Mouse (Mus musculus) intestine, embryonic 15.5 days (tissue): ENCODE measurements around the gene Fbxl15. TPM values are rescaled to one million over a fixed set of nuclear protein-coding genes. Genes with fewer than 3 reads are reported as not detected.

Source experiments
- ATAC-seq: fragments of 200-750 bp; cut with Nextera tagmentation; 2 replicates; pipeline ENCODE4 v1.8.0; 2017; ENCODE audit warnings: moderate TSS enrichment, moderate library complexity
- H3K27ac ChIP-seq: fragments of 300-500 bp; sonication (generic); 2 replicates; pipeline ENCODE4 v1.5.1; 2015; ENCODE audit warnings: mild to moderate bottlenecking, inconsistent platforms
- H3K27me3 ChIP-seq: fragments of 300-500 bp; sonication (generic); replicated peaks from 2 replicates; pipeline ENCODE4 v1.6.1; 2015; ENCODE audit warnings: inconsistent platforms
- H3K36me3 ChIP-seq: fragments of 300-500 bp; sonication (generic); 2 replicates; pipeline ENCODE4 v1.6.1; 2015; ENCODE audit warnings: inconsistent platforms
- H3K4me1 ChIP-seq: fragments of 300-500 bp; sonication (generic); replicated peaks from 2 replicates; pipeline ENCODE4 v1.6.1; 2015; ENCODE audit warnings: inconsistent platforms
- H3K4me2 ChIP-seq: fragments of 300-500 bp; sonication (generic); replicated peaks from 2 replicates; pipeline ENCODE4 v1.6.1; 2015; ENCODE audit warnings: mild to moderate bottlenecking, inconsistent platforms
- H3K4me3 ChIP-seq: fragments of 300-500 bp; sonication (generic); replicated peaks from 2 replicates; pipeline ENCODE4 v1.5.1; 2015; ENCODE audit warnings: inconsistent platforms
- H3K9ac ChIP-seq: fragments of 300-500 bp; sonication (generic); 2 replicates; pipeline ENCODE4 v1.6.1; 2015; ENCODE audit warnings: inconsistent platforms
- H3K9me3 ChIP-seq: fragments of 300-500 bp; sonication (generic); 2 replicates; pipeline ENCODE4 v1.6.1; 2016; ENCODE audit warnings: inconsistent platforms
- WGBS: fragments of 180-500 bp; shearing (Covaris S2); methylation state at CpG from one replicate; pipeline ENCODE4 v1.1.7; 2015; 5-methylcytosine and 5-hydroxymethylcytosine counted together
- polyA plus RNA-seq: library from polyadenylated mRNA; unstranded; fragments of >200 nt; fragmentation: Nextera tagmentation; extraction: Ambion mirVana; gene quantifications from 2 replicates; pipeline ENCODE4 v1.2.1, GENCODE M21; 2015

Gene Fbxl15
- polyA plus RNA-seq, 1 experiment from 2014 or later: 15.6 TPM

GRCm38 (mm10) chr19:46327531-46328064 is 386 bp upstream of the Fbxl15 start:
- peak overlapping the region; percentile 64 for H3K4me3 ChIP-seq
- peak overlapping the region; percentile 88; the same call in 1 of the 2 replicates for H3K27ac ChIP-seq
- H3K4me2 ChIP-seq: peak overlapping the region; percentile 99
- peaks cover 43% of the 10 kb centered on the region for H3K27me3 ChIP-seq
- ATAC-seq: no peak
- WGBS: 24% methylated on average over 14 of the region's 14 CpGs
- no peaks in the 10 kb centered on the region for H3K9me3 ChIP-seq
- peaks cover 27% of the 10 kb centered on the region for H3K4me1 ChIP-seq
- H3K36me3 ChIP-seq: 0 out of 2 replicates have a peak, but pooled peaks cover 8% of the 10 kb centered on the region
- H3K9ac ChIP-seq: peak overlapping the region; percentile 63; the same call in 1 of the 2 replicates

GRCm38 (mm10) chr19:46329031-46329641 is 1.2 kb downstream of the Fbxl15 start:
- whole genome bisulfite sequencing: 2% methylated on average over 54 of the region's 54 CpGs
- Histone ChIP-seq H3K9me3 (no peaks in the 10 kb centered on the region), H3K4me3 (peak overlapping the region; percentile 64), H3K36me3 (0 out of 2 replicates have a peak, but pooled peaks cover 8% of the 10 kb centered on the region), H3K27ac (peak overlapping the region; percentile 88), H3K27me3 (peaks cover 28% of the 10 kb centered on the region), H3K9ac (peak overlapping the region; percentile 63), H3K4me1 (peaks cover 27% of the 10 kb centered on the region), H3K4me2 (peak overlapping the region; percentile 99)
- no peak; the same call in 1 of the 2 replicates for ATAC-seq

- H3K36me3 ChIP-seq: 0 out of 2 replicates have a peak, but pooled peaks cover 8% of the 10 kb centered on the region
- WGBS: 6% methylated on average over 16 of the region's 16 CpGs
- H3K9ac ChIP-seq: no peak overlapping the region
- H3K27ac ChIP-seq: no peak overlapping the region
- H3K4me3 ChIP-seq: no peak overlapping the region; the same call in 1 of the 2 replicates
- peaks cover 19% of the 10 kb centered on the region for H3K27me3 ChIP-seq
- peak overlapping the region; percentile 99 for H3K4me2 ChIP-seq
- H3K4me1 ChIP-seq: peaks cover 27% of the 10 kb centered on the region
- peak; percentile 53 for ATAC-seq
- H3K9me3 ChIP-seq: no peaks in the 10 kb centered on the region
Measured at GRCm38 (mm10) chr19:46329951-46330350, 2.0 kb downstream of the Fbxl15 start.

GRCm38 (mm10) chr19:46330696-46331095 is 2.7 kb downstream of the Fbxl15 start:
- no peak overlapping the region for H3K9ac ChIP-seq
- no peak overlapping the region for H3K4me3 ChIP-seq
- peaks cover 27% of the 10 kb centered on the region for H3K4me1 ChIP-seq
- no peaks in the 10 kb centered on the region for H3K9me3 ChIP-seq
- no peak overlapping the region for H3K4me2 ChIP-seq
- no peak overlapping the region for H3K27ac ChIP-seq
- no peak for ATAC-seq
- H3K36me3 ChIP-seq: 0 out of 2 replicates have a peak, but pooled peaks cover 8% of the 10 kb centered on the region
- H3K27me3 ChIP-seq: peaks cover 13% of the 10 kb centered on the region
- WGBS: 90% methylated on average over 12 of the region's 12 CpGs

GRCm38 (mm10) chr19:46331326-46331725 is 3.3 kb downstream of the Fbxl15 start:
- Histone ChIP-seq H3K4me3 (no peak overlapping the region), H3K36me3 (0 out of 2 replicates have a peak, but pooled peaks cover 8% of the 10 kb centered on the region), H3K4me1 (peaks cover 26% of the 10 kb centered on the region), H3K27ac (no peak overlapping the region), H3K27me3 (peaks cover 8% of the 10 kb centered on the region), H3K4me2 (no peak overlapping the region), H3K9me3 (no peaks in the 10 kb centered on the region), H3K9ac (no peak overlapping the region)
- ATAC-seq: no peak
- WGBS: 90% methylated on average over 14 of the region's 14 CpGs

GRCm38 (mm10) chr19:46331936-46332335 is 4.0 kb downstream of the Fbxl15 start:
- H3K4me3 ChIP-seq: no peak overlapping the region
- no peak for ATAC-seq
- no peaks in the 10 kb centered on the region for H3K9me3 ChIP-seq
- peaks cover 20% of the 10 kb centered on the region for H3K4me1 ChIP-seq
- H3K27ac ChIP-seq: no peak overlapping the region
- no peak overlapping the region for H3K4me2 ChIP-seq
- 78% methylated on average over 3 of the region's 3 CpGs for WGBS
- H3K9ac ChIP-seq: no peak overlapping the region
- peaks cover 2% of the 10 kb centered on the region for H3K27me3 ChIP-seq
- 0 out of 2 replicates have a peak, but pooled peaks cover 8% of the 10 kb centered on the region for H3K36me3 ChIP-seq

GRCm38 (mm10) chr19:46332721-46333339 is 4.8 kb downstream of the Fbxl15 start:
- Histone ChIP-seq H3K4me3 (no peak overlapping the region), H3K27me3 (no peaks in the 10 kb centered on the region), H3K4me1 (peaks cover 16% of the 10 kb centered on the region), H3K27ac (no peak overlapping the region), H3K9ac (no peak overlapping the region), H3K9me3 (no peaks in the 10 kb centered on the region), H3K36me3 (0 out of 2 replicates have a peak, but pooled peaks cover 8% of the 10 kb centered on the region), H3K4me2 (no peak overlapping the region)
- 69% methylated on average over 7 of the region's 7 CpGs for WGBS
- no peak for ATAC-seq

GRCm38 (mm10) chr19:46333906-46334305 is 5.9 kb downstream of the Fbxl15 start:
- no peak overlapping the region for H3K27ac ChIP-seq
- H3K36me3 ChIP-seq: 0 out of 2 replicates have a peak, but pooled peaks cover 8% of the 10 kb centered on the region
- 88% methylated on average over 3 of the region's 3 CpGs for WGBS
- H3K4me3 ChIP-seq: no peak overlapping the region
- H3K4me1 ChIP-seq: peaks cover 14% of the 10 kb centered on the region
- no peak overlapping the region for H3K9ac ChIP-seq
- H3K4me2 ChIP-seq: no peak overlapping the region
- ATAC-seq: no peak
- H3K27me3 ChIP-seq: no peaks in the 10 kb centered on the region
- H3K9me3 ChIP-seq: no peaks in the 10 kb centered on the region

- H3K27me3 ChIP-seq: no peaks in the 10 kb centered on the region
- 35% methylated on average over 15 of the region's 15 CpGs for WGBS
- ATAC-seq: no peak
Measured at GRCm38 (mm10) chr19:46337719-46338330, 9.8 kb downstream of the Fbxl15 start.

GRCm38 (mm10) chr19:46338331-46338936 is 10.4 kb downstream of the Fbxl15 start, which contains the start of gene Cuedc2:
TSS of gene Cuedc2 (minus strand) at chr19:46338702.
- peaks cover 6% of the 10 kb centered on the region for H3K4me1 ChIP-seq
- peak within 1 kb of the TSS; percentile 78 for H3K4me2 ChIP-seq
- ATAC-seq: peak; percentile 92
- no peaks in the 10 kb centered on the region for H3K27me3 ChIP-seq
- peak within 1 kb of the TSS; percentile 82 for H3K9ac ChIP-seq
- 0 out of 2 replicates have a peak within 1 kb of the TSS, but pooled peaks have one; percentile 33 for H3K27ac ChIP-seq
- no peaks in the 10 kb centered on the region for H3K36me3 ChIP-seq
- WGBS: under 1% methylated on average over 31 of the region's 31 CpGs
- no peaks in the 10 kb centered on the region for H3K9me3 ChIP-seq
- peak within 1 kb of the TSS; percentile 79 for H3K4me3 ChIP-seq

More at GRCm38 (mm10) chr19:46337719-46338330, 9.8 kb downstream of the Fbxl15 start:
- Histone ChIP-seq H3K9me3 (no peaks in the 10 kb centered on the region), H3K9ac (peak overlapping the region; percentile 82), H3K36me3 (no peaks in the 10 kb centered on the region), H3K4me3 (peak overlapping the region; percentile 79), H3K4me1 (peaks cover 6% of the 10 kb centered on the region), H3K4me2 (peak overlapping the region; percentile 78), H3K27ac (0 out of 2 replicates have a peak overlapping the region, but pooled peaks have one; percentile 33)

- no peak; the same call in 1 of the 2 replicates for ATAC-seq
- H3K9ac ChIP-seq: no peak overlapping the region
- peak overlapping the region; percentile 79 for H3K4me3 ChIP-seq
- H3K4me1 ChIP-seq: peaks cover 6% of the 10 kb centered on the region
- H3K27me3 ChIP-seq: no peaks in the 10 kb centered on the region
- H3K36me3 ChIP-seq: no peaks in the 10 kb centered on the region
- WGBS: 49% methylated on average over 6 of the region's 6 CpGs
- no peaks in the 10 kb centered on the region for H3K9me3 ChIP-seq
- 0 out of 2 replicates have a peak overlapping the region, but pooled peaks have one; percentile 17 for H3K27ac ChIP-seq
- peak overlapping the region; percentile 48 for H3K4me2 ChIP-seq
Measured at GRCm38 (mm10) chr19:46338942-46339286, 10.9 kb downstream of the Fbxl15 start.
